Mouse (Mus musculus): ENCODE measurements around the gene Hmcn2.

Hmcn2 gene

GRCm38 (mm10) chr2:31305684-31306083 is 8.5 kb upstream of the Hmcn2 start:
- DNase-seq (ENCODE audit: low read depth): no peak

GRCm38 (mm10) chr2:31308257-31308656 is 6.0 kb upstream of the Hmcn2 start:
- no peak for DNase-seq (ENCODE audit: low read depth)

- DNase-seq (ENCODE audit: low read depth): no peak
Observed at GRCm38 (mm10) chr2:31309549-31309948, 4.7 kb upstream of the Hmcn2 start.

GRCm38 (mm10) chr2:31318162-31318561 is 3.9 kb downstream of the Hmcn2 start:
- no peak for DNase-seq (ENCODE audit: low read depth)

- no peak for DNase-seq (ENCODE audit: low read depth)
Observed at GRCm38 (mm10) chr2:31319200-31319599, 5.0 kb downstream of the Hmcn2 start.

GRCm38 (mm10) chr2:31327186-31327585 is 13.0 kb downstream of the Hmcn2 start:
- no peak for DNase-seq (ENCODE audit: low read depth)

- no peak for DNase-seq (ENCODE audit: low read depth)
Observed at GRCm38 (mm10) chr2:31337706-31338330, 23.6 kb downstream of the Hmcn2 start.

GRCm38 (mm10) chr2:31339826-31340225 is 25.6 kb downstream of the Hmcn2 start:
- DNase-seq (ENCODE audit: low read depth): no peak

- no peak for DNase-seq (ENCODE audit: low read depth)
Observed at GRCm38 (mm10) chr2:31341726-31342535, 27.7 kb downstream of the Hmcn2 start.

- peak; percentile 15 for DNase-seq (ENCODE audit: low read depth)
Observed at GRCm38 (mm10) chr2:31346096-31346495, 31.9 kb downstream of the Hmcn2 start.

- DNase-seq (ENCODE audit: low read depth): no peak
Observed at GRCm38 (mm10) chr2:31348373-31348772, 34.2 kb downstream of the Hmcn2 start.

- DNase-seq (ENCODE audit: low read depth): no peak
Observed at GRCm38 (mm10) chr2:31348850-31349249, 34.6 kb downstream of the Hmcn2 start.

- DNase-seq (ENCODE audit: low read depth): no peak
Observed at GRCm38 (mm10) chr2:31356771-31357170, 42.6 kb downstream of the Hmcn2 start.

GRCm38 (mm10) chr2:31359316-31359715 is 45.1 kb downstream of the Hmcn2 start:
- DNase-seq (ENCODE audit: low read depth): no peak

- no peak for DNase-seq (ENCODE audit: low read depth)
Observed at GRCm38 (mm10) chr2:31367186-31367585, 53.0 kb downstream of the Hmcn2 start.

GRCm38 (mm10) chr2:31371396-31371795 is 57.2 kb downstream of the Hmcn2 start:
- DNase-seq (ENCODE audit: low read depth): no peak

GRCm38 (mm10) chr2:31372186-31372585 is 58.0 kb downstream of the Hmcn2 start:
- no peak for DNase-seq (ENCODE audit: low read depth)

- DNase-seq (ENCODE audit: low read depth): no peak
Observed at GRCm38 (mm10) chr2:31374415-31374814, 60.2 kb downstream of the Hmcn2 start.

GRCm38 (mm10) chr2:31376057-31376456 is 61.8 kb downstream of the Hmcn2 start:
- no peak for DNase-seq (ENCODE audit: low read depth)

- DNase-seq (ENCODE audit: low read depth): no peak
Observed at GRCm38 (mm10) chr2:31377481-31377880, 63.3 kb downstream of the Hmcn2 start.

- peak; percentile 11 for DNase-seq (ENCODE audit: low read depth)
Observed at GRCm38 (mm10) chr2:31381292-31381846, 67.2 kb downstream of the Hmcn2 start.

- peak; percentile 35 for DNase-seq (ENCODE audit: low read depth)
Observed at GRCm38 (mm10) chr2:31382952-31383351, 68.7 kb downstream of the Hmcn2 start.

GRCm38 (mm10) chr2:31416968-31417367 is 102.8 kb downstream of the Hmcn2 start:
- DNase-seq (ENCODE audit: low read depth): no peak

Data from c-Kit-positive CD71-positive TER-119-negative erythroid progenitor cells, embryonic 14.5 days (primary cell).